Mouse (Mus musculus) CD4-positive, CD25-positive, alpha-beta regulatory T cell, adult 4 months (primary cell): ENCODE measurements around the gene Olfr1443. TPM values are rescaled to one million over a fixed set of nuclear protein-coding genes. Genes with fewer than 3 reads are reported as not detected.
"Not testable (repeated sequence)": the region's sequence is repeated elsewhere in the genome, so short reads cannot be mapped to it uniquely, and the experiment has no call there.

ENCODE experiments used
- ATAC-seq: one replicate; pipeline ENCODE4 v1.8.0; 2017
- polyA plus RNA-seq, 2 experiments: library from polyadenylated mRNA; unstranded; fragments of 100-300 nt; shearing (Covaris generic); gene quantifications; one replicate each; pipeline ENCODE4 v1.2.1; 2017

Gene Olfr1443
- polyA plus RNA-seq: not detected

GRCm38 (mm10) chr19:12677812-12678211 is at the start of gene Olfr1443:
TSS of gene Olfr1443 (plus strand) at chr19:12678112.
- ATAC-seq: no peak

GRCm38 (mm10) chr19:12633176-12633575 is 44.7 kb upstream of the Olfr1443 start, which contains the start of gene Glyat:
TSS of gene Glyat (plus strand) at chr19:12633308.
- ATAC-seq: no peak

- no peak for ATAC-seq
These were observed 43.7 kb upstream of the Olfr1443 start for GRCm38 (mm10) chr19:12634259-12634658.

GRCm38 (mm10) chr19:12634963-12635362 is 42.9 kb upstream of the Olfr1443 start:
- ATAC-seq: no peak

- ATAC-seq: no peak
These were observed 41.0 kb upstream of the Olfr1443 start for GRCm38 (mm10) chr19:12636863-12637262.

GRCm38 (mm10) chr19:12638049-12638448 is 39.9 kb upstream of the Olfr1443 start:
- ATAC-seq: no peak

DNA sequence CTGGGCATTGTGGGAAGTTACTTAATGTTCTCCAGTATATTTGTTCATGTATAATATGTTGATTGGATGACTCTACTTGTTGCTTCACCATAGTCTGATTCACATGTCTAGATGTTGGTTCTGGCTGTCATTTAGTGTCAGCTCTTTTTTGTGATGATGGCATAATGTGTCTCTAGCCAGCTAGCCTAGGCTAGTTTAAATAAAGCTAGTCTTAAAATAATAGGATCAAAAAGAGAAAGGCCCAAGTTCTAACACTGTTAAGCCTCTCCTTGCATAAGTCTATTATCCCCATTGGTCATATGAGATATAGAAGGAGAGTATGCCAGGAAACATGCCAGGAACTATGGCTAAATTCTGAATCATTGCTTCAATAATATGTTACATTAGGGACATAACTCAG is 28.4 kb upstream of the Olfr1443 start:
- no peak for ATAC-seq

- no peak for ATAC-seq
These were observed 11.8 kb upstream of the Olfr1443 start for GRCm38 (mm10) chr19:12666156-12666555.

- ATAC-seq: not testable (repeated sequence)
These were observed 9.3 kb upstream of the Olfr1443 start for GRCm38 (mm10) chr19:12668601-12669000.

GRCm38 (mm10) chr19:12670139-12670538 is 7.8 kb upstream of the Olfr1443 start, which contains the start of gene Olfr1442:
TSS of gene Olfr1442 (plus strand) at chr19:12670439.
- no peak for ATAC-seq

DNA sequence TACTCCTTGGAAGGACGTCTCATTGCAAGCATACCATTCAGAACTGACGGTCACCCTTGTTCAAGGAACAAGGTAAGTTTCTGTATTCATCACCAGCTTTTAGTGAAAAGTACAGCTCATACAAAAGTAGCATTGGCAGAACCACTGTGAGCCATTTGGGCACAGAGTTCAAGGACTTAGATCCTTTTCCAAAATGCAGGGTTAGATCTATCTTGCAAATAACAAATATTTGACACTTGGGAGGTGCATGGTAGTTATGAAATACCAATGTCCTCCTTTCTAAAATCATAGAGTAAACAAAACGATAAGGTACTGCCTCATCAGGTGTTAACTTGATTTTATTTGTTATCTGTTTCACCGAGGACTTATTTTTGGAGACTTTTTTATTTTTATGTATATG is 6.9 kb upstream of the Olfr1443 start:
- no peak for ATAC-seq

GRCm38 (mm10) chr19:12684638-12685037 is 6.7 kb downstream of the Olfr1443 start:
- no peak for ATAC-seq

GRCm38 (mm10) chr19:12685231-12685630 is 7.3 kb downstream of the Olfr1443 start:
- no peak for ATAC-seq

GRCm38 (mm10) chr19:12695590-12695989 is 17.7 kb downstream of the Olfr1443 start, which contains the start of gene Keg1:
TSS of gene Keg1 (plus strand) at chr19:12695786.
- ATAC-seq: no peak

- no peak for ATAC-seq
These were observed 18.3 kb downstream of the Olfr1443 start for GRCm38 (mm10) chr19:12696221-12696620.

DNA sequence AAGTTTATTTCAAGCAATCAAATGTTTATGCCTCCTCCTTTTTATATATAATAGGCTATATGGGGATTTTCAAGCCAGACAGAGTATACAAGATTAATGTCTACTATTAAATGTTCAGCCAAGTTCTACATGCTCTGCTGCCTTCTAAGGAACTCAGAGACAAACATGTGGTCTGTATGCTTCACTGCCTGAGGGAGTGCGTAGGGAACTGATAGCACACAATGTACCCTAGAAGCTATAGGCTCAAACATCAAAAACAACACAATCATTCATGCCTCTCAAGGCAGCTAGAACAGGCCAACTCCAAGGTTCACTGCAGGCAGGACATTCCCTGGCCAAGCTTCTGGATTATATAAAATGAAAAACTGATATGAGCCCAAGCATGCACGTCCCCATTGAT is 30.5 kb downstream of the Olfr1443 start:
- no peak for ATAC-seq

GRCm38 (mm10) chr19:12708986-12709385 is 31.1 kb downstream of the Olfr1443 start:
- ATAC-seq: no peak

GRCm38 (mm10) chr19:12719189-12719588 is 41.3 kb downstream of the Olfr1443 start:
- ATAC-seq: no peak

DNA sequence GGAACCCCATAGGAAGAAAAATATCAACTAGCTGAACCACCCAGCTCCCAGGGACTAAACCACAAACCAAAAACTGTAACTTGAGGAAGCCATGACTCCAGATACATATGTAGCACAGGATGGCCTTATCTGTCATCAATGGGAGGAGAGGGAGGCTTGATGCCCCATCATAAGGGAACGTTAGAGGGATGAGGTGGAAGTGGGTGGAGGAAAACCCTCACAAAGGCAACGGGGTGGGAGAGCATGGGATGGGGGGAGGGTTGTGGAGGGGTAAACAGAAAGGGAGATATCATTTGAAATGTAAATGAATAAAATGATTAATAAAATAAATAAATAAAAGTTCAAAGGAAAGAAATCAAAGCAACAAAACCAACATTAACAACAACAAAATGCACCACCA is 42.6 kb downstream of the Olfr1443 start:
- ATAC-seq: no peak

GRCm38 (mm10) chr19:12720919-12721318 is 43.0 kb downstream of the Olfr1443 start:
- not testable (repeated sequence) for ATAC-seq

GRCm38 (mm10) chr19:12721596-12721995 is 43.7 kb downstream of the Olfr1443 start:
- ATAC-seq: not testable (repeated sequence)

GRCm38 (mm10) chr19:12722308-12722707 is 44.4 kb downstream of the Olfr1443 start:
- no peak for ATAC-seq

DNA sequence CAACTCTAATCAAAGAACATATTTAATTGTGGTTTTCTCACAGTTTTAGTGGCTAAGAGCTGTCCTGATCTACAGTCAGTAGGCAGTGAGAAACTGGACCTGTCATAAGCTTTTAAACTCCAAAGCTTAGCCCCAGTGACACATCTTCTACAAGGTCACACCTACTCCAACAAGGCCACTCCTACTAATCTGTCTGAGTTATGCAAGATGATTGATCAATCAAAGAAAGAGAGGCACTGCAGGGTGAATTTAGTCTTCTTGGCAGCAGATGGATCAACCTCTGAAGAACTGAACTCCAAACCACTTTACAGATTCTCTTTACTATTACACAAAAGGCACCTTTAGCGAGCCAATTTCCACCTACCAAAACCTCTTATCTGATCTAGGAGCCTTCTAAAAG is 47.9 kb downstream of the Olfr1443 start:
- no peak for ATAC-seq

GRCm38 (mm10) chr19:12731036-12731435 is 53.1 kb downstream of the Olfr1443 start:
- ATAC-seq: no peak

- no peak for ATAC-seq
These were observed 54.0 kb downstream of the Olfr1443 start for GRCm38 (mm10) chr19:12731950-12732349.
